Mouse (Mus musculus) ES-Bruce4 (cell line): ENCODE data around the gene Apoc4. TPM values are rescaled to one million over a fixed set of nuclear protein-coding genes. Genes with fewer than 3 reads are reported as not detected.

Experiments
- H3K27ac ChIP-seq: 2 replicates; pipeline ENCODE4 v1.5.1; 2012; ENCODE audit warnings: low read length, inconsistent platforms; ENCODE audit not compliant: insufficient read depth
- H3K27me3 ChIP-seq: 2 replicates; pipeline ENCODE4 v1.6.1; 2012; ENCODE audit warnings: mild to moderate bottlenecking, low read length, inconsistent platforms; ENCODE audit not compliant: control insufficient read depth, poor library complexity, insufficient read depth, severe bottlenecking
- H3K36me3 ChIP-seq: 2 replicates; pipeline ENCODE4 v1.6.1; 2012; ENCODE audit warnings: inconsistent platforms, mild to moderate bottlenecking, low read length, moderate library complexity; ENCODE audit not compliant: control insufficient read depth, poor library complexity, insufficient read depth, severe bottlenecking
- H3K4me1 ChIP-seq: one replicate; pipeline ENCODE4 v1.8.1; 2011; ENCODE audit warnings: low read length; ENCODE audit not compliant: control insufficient read depth, insufficient read depth
- H3K4me3 ChIP-seq: 2 replicates; pipeline ENCODE4 v1.5.1; 2011; ENCODE audit warnings: low read depth, mild to moderate bottlenecking, low read length
- H3K9ac ChIP-seq: 2 replicates; pipeline ENCODE4 v1.6.1; 2012; ENCODE audit warnings: low read depth, mild to moderate bottlenecking, inconsistent platforms; ENCODE audit not compliant: poor library complexity, severe bottlenecking
- H3K9me3 ChIP-seq: replicated peaks from 2 replicates; pipeline ENCODE4 v1.6.1; 2012; ENCODE audit warnings: mild to moderate bottlenecking, low read length, inconsistent platforms; ENCODE audit not compliant: control insufficient read depth, poor library complexity, insufficient read depth, severe bottlenecking
- CTCF ChIP-seq: IDR thresholded peaks from one replicate; pipeline ENCODE4 v1.8.1; 2011; ENCODE audit warnings: low read depth, low read length
- EP300 ChIP-seq: IDR thresholded peaks from 2 replicates; pipeline ENCODE4 v1.6.1; 2011; ENCODE audit warnings: low read depth, low read length; ENCODE audit not compliant: insufficient read depth
- POLR2A ChIP-seq: IDR thresholded peaks from one replicate; pipeline ENCODE4 v1.8.1; 2011; ENCODE audit warnings: low read length; ENCODE audit not compliant: insufficient read depth
- polyA plus RNA-seq: library from polyadenylated mRNA; stranded (reverse); fragments of >200 nt; gene quantifications from 2 replicates; pipeline ENCODE4 v1.2.4, GENCODE M21; 2011; ENCODE audit warnings: low read depth; ENCODE audit not compliant: missing spikeins, insufficient read depth, insufficient read length

Gene Apoc4
- polyA plus RNA-seq, 1 experiment, result 1.1 TPM

- Histone ChIP-seq H3K27me3 (no peaks in the 10 kb centered on the region), H3K36me3 (no peaks in the 10 kb centered on the region), H3K9me3 (no peaks in the 10 kb centered on the region), H3K4me1 (peaks cover 10% of the 10 kb centered on the region), H3K4me3 (no peak overlapping the region), H3K27ac (peak overlapping the region; percentile 99), H3K9ac (peak overlapping the region; percentile 15; the same call in 1 of the 2 replicates)
- TF ChIP-seq POLR2A (peak; percentile 17), CTCF (no peak), EP300 (peak; percentile 95)
These were observed 5.2 kb upstream of the Apoc4 start for GRCm38 (mm10) chr7:19686521-19686920.

DNA sequence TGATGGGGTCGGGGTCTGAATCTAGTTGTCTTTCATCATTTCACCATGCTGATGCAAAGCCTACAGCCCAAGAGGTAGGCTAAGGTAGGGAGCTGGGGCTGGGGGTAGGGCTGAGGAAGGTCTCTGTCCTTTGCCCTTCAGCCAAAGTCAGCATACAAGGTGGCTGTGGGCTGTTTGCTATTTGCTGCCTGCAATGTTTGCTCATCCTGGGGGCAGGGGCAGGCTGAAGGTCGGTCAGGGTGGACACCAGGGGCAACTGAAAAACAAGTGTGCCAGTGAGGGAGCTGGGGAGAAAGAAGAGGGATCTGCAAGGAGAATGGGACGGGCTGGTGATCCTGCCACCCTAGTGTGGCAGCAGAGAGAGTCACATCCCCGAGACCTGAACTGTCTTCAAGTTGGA lies 4.1 kb upstream of the Apoc4 start:
- TF ChIP-seq CTCF (no peak), POLR2A (no peak), EP300 (peak; percentile 80)
- Histone ChIP-seq H3K4me1 (peaks cover 10% of the 10 kb centered on the region), H3K27me3 (no peaks in the 10 kb centered on the region), H3K27ac (peak overlapping the region; percentile 99), H3K9me3 (no peaks in the 10 kb centered on the region), H3K9ac (0 out of 2 replicates have a peak overlapping the region, but pooled peaks have one; percentile 8), H3K4me3 (no peak overlapping the region), H3K36me3 (no peaks in the 10 kb centered on the region)

DNA sequence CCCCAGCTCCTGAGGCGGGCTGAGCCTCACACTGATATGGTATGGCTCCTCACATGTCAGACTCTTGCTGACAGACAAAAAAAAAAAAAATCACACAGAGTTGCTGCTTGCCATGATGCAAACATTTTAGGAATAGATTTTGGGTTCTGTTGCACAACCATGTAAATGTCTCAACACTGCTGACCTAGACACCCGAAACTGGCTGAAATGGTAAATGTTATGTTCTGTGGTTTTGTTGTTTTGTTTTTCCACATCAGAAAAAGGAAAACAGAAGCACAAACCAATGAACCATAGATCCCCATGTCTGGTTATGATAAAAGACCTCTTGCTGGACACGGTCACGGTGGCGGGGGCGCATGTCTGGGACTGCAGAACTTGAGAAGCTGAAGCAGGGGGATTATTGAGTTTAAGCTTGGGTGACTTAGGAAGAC lies 2.5 kb upstream of the Apoc4 start:
- no peaks in the 10 kb centered on the region for H3K9me3 ChIP-seq
- H3K9ac ChIP-seq, result no peak overlapping the region
- H3K27ac ChIP-seq, result peak overlapping the region; percentile 21
- H3K27me3 ChIP-seq, result no peaks in the 10 kb centered on the region
- H3K36me3 ChIP-seq, result no peaks in the 10 kb centered on the region
- TF ChIP-seq EP300, result no peak
- TF ChIP-seq POLR2A, result no peak
- TF ChIP-seq CTCF, result no peak
- H3K4me1 ChIP-seq, result peaks cover 9% of the 10 kb centered on the region
- no peak overlapping the region for H3K4me3 ChIP-seq

DNA sequence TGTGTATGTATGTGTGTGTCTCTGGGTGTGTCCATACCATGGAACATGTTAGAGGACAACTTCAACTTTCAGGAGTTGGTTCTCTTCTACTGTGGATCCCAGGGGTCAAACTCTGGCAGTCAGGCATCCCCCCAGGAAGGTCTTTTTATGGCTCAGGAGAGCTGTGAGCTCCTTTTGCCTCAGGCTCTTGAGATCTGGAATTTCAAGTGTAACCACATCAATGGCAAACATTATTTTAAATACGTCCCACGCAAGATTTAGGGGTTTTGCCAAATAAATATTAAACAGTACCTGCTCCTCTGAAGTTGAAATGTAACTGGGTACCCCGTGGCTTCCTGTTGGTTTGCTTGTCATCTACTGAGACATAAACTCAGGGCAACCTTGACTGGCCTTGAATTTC lies 1.7 kb upstream of the Apoc4 start:
- no peak overlapping the region for H3K9ac ChIP-seq
- H3K4me3 ChIP-seq, result no peak overlapping the region
- no peaks in the 10 kb centered on the region for H3K36me3 ChIP-seq
- peak overlapping the region; percentile 37; the same call in 1 of the 2 replicates for H3K27ac ChIP-seq
- H3K27me3 ChIP-seq, result no peaks in the 10 kb centered on the region
- no peaks in the 10 kb centered on the region for H3K9me3 ChIP-seq
- TF ChIP-seq POLR2A (no peak), CTCF (no peak), EP300 (no peak)
- H3K4me1 ChIP-seq, result peaks cover 9% of the 10 kb centered on the region

DNA sequence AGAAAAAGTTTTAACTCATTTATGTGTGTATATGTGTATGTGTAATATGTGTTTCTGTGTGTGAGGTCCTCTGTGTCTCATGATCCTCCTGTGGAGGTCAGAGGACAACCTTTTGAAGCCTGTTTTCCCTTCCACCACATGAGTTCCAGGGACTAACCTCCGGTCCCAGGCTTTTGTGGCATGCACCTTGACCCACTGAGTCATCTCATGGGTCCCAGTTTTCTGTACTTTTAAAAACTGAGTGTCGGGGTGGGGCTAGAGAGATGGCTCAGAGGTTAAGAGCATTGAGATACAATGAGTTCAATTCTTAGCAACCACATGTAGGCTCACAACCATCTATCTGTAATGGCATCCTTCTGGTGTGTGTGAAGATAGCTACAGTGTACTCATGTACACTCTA lies 577 bp downstream of the Apoc4 start:
- H3K9me3 ChIP-seq, result no peaks in the 10 kb centered on the region
- no peak overlapping the region for H3K4me3 ChIP-seq
- H3K27ac ChIP-seq, result no peak overlapping the region
- peaks cover 9% of the 10 kb centered on the region for H3K4me1 ChIP-seq
- no peaks in the 10 kb centered on the region for H3K36me3 ChIP-seq
- H3K9ac ChIP-seq, result no peak overlapping the region
- no peaks in the 10 kb centered on the region for H3K27me3 ChIP-seq
- TF ChIP-seq CTCF (no peak), EP300 (no peak), POLR2A (no peak)

DNA sequence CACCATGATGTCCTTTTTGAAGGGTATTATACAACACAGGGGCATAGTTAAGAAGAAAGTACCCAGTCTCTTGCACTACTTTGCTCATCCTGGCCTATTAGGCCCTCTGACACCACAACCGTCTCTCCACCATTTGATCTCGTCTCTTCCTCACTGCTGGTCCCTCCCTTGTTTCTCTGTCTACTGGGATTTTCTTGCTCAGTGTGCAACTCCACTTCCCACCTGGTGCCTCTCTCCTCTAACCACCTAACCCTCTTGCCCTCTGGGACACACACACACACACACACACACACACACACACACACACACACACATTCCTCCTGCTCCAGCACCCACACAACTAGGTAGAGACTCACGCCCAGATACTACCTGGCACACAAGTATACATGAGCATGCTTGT lies 2.4 kb downstream of the Apoc4 start:
- no peaks in the 10 kb centered on the region for H3K36me3 ChIP-seq
- H3K27ac ChIP-seq, result no peak overlapping the region
- no peak overlapping the region for H3K4me3 ChIP-seq
- peaks cover 5% of the 10 kb centered on the region for H3K4me1 ChIP-seq
- no peaks in the 10 kb centered on the region for H3K27me3 ChIP-seq
- TF ChIP-seq CTCF (no peak), EP300 (no peak), POLR2A (no peak)
- H3K9me3 ChIP-seq, result no peaks in the 10 kb centered on the region
- H3K9ac ChIP-seq, result no peak overlapping the region
